Mouse (Mus musculus) erythroid progenitor cell, adult 5-6 weeks (primary cell): Measurements from ENCODE around the gene Crocc. TPM values are rescaled to one million over a fixed set of nuclear protein-coding genes. Genes with fewer than 3 reads are reported as not detected.

Experiments
- ATAC-seq: replicated peaks from 2 replicates; pipeline ENCODE4 v1.8.0; 2016; ENCODE audit warnings: moderate number of reproducible peaks, mild to moderate bottlenecking, moderate TSS enrichment, inconsistent platforms; ENCODE audit not compliant: poor library complexity, low FRiP score, severe bottlenecking
- total RNA-seq, 2 experiments: library from RNA; stranded (forward) in 1 of 2; stranded (reverse) in 1 of 2; fragments of 150-400 nt in 1 of 2; fragments of 186-747, 209-891 nt in 1 of 2; gene quantifications; 2 replicates each; pipeline versions ENCODE4 v1.2.3 to v1.2.4; 2015 to 2017; ENCODE audit warnings: low replicate concordance in 2 of 2

The Crocc gene
- total RNA-seq, 2 experiments from 2014 or later, result not detected

DNA sequence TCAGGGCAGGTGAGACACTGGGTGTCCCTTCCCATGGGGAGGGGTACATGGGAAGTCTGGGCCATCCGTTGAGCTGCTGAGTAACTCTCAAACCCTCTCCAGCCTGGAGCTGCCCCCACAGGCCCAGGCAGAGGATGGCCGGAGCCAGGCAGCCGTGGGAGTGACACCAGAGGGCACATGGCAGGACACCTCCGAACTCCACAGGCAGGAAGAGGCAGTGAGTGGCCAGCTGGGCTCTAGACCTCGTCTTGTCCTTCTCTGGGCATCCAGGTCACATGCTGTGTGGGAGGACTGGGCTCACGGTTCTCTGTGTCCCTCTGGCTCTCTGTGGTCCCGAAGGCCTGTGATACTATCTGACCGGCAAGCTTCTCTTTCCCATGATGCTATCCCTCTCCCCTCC is 66.5 kb downstream of the Crocc start:
- ATAC-seq, result no peak

DNA sequence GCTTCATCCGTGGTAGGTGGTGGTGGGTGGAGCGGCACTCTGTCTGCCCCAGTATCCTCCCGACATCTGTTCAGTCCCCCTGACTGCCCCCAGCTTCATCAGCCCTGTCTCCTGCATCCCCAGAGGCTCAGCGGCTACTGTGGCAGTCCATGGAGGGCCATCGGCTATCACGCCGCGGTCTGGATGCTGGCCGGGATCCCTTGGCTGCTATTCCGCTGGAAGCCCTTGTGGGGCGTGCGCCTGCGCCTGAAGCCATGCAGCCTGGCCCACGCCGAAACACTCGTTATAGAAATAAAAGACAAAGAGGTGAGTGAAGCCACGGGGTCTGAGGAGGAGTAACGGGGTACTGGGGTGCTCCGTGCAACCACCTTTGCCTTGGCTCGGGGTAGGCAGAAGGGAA is 68.1 kb downstream of the Crocc start:
- no peak for ATAC-seq

DNA sequence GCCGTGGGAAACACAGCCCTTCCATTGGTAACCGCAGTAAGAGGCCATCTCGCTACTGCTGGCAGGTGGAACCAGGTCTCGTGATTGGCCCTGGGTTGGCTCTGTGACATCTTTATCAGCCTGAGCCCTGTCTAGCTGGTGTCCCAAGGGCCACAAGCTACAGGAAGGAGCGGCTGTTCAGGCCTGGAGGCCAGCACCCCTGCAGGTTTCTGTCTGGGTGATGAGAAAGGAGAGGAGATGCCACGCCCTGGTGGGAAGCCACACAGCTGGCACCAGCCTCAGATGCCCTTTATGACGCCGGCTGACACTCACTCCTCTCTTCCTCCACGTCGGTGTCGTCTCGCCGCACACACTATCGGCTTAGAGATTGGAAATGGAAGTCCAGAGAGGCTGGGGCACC is 70.9 kb downstream of the Crocc start:
- no peak for ATAC-seq

DNA sequence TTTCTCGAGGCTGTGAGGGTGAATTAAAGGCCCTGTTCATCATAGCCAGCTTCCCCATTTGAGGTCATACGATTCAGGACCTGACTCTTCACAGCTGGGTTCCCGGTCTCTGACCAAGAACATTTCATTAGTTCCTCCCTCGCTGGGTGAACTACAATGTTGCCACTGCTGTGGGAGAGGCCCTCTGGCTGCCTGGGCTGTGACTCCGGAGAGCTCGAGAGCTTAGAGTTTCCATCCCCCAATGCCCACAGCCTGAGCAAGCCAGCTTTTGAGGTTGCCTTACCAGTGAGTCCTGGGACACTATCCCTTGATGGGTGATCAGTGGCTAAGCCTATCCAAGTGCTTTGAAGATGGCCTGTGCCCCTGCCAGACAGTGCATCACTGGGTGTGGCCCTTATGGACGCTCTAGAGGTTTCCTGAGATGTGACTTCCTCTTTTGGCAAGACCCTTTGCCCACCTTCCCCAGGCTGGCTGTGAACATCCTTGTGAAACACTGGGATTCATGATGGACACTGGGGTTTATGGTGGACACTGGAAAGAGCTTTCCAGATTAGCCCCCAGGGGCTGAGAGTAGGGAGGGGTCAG is 71.6 kb downstream of the Crocc start:
- ATAC-seq, result no peak

DNA sequence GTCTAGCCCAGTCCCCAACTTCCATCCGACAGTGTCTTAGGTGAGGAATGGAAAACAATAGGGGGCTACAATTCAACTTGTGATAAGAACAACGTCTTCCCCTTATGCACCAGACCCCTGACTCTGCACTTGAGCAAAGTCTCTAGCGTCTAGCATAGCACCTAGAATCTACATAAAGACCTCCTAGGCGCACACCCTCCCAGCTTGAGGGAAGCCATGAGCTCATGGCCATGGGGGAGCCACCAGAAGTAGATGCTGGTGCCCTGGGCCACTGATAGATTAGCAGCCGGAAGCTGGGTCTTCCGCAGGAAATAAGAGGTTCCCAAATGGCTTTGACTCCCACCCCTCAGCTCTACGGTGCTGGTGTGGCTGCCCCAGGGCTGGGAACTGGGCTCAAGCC is 72.9 kb downstream of the Crocc start:
- ATAC-seq, result no peak

DNA sequence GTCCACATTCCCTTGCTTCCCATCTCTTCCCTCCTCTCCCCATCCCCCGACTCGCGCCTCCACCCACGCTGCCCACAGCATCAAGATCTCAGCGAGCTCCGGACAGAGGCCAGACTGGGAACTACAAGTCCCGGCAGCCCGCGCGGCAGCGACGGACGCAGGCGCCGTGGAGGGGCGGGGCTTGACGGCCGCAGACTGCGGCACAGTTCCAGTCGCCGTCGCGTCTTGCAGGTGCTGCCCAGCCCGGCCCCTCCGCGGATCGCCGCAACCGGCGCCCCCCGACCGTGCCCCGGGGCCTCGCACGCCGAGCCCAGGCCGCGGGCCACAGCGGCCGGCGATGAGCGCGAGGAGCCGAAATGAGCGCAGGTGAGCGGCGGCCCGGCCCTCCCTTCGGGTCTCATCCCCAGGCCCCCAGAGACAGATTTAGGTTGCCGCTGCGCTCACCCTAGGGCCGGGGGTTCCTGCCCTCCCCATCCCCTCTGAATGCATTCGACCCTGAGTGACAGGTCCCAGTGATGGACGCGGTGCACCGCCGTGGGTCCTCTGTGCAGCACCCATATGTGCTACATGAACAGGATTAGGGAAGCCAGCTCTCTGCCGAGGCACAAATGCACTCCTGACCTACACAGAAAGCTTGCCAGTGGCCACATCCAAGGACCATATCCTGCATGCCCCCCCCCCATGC is 73.5 kb downstream of the Crocc start, which contains the start of gene Atp13a2:
Atp13a2 (plus strand) TSS at position 163 of the 685 bp plus-strand sequence.
- ATAC-seq, result peak; percentile 97

DNA sequence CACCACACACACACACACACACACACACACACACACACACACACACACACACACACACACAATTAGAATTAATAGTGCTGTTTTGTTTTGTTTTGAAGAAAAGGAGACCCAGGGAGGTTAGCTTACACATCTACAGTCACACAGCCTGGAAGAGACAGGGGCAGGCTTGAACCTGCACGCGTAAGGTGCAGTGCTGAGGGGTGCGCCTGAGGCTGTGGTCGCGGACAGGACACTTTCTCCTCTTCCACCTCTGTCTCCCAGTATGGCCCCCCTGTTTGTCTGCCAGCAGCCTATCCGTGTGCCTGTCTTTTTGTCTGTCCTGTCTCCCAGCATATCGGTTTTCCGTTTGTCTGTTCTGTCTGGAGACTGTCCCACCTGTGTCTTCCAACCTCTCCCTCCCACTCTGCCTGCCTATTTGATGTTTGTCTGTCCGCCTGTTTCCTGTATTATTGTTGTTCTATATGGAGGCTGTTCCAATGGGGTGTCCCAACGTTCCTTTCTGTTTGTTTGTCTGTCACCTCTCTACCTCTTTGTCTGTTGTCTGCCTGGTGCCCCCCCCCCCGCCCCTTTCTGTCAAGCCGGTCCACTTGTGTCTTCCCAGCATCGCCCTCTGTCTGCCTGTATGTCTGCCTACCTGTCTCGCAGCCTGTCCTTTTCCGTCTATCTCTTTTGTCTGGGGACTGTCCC is 74.2 kb downstream of the Crocc start:
- ATAC-seq, result no peak

DNA sequence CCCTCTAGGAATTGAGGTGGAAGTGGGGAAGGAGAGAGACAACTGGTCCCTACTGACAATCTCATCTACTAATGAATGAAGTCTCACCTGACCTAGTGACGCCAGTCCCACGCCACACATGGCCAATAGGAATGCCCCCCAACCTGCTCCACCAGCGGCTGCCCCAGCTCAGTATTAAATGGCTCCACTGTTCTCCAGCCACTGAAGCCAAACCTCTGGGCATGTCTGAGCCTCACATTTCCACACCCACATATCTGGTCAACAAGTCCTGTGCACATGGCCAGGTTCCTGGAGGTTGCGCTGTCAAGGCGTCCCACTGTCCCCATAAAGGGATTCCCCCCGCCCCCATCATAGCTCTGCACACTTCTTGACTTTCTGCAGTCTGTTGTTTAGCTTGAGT is 75.8 kb downstream of the Crocc start:
- ATAC-seq, result no peak

DNA sequence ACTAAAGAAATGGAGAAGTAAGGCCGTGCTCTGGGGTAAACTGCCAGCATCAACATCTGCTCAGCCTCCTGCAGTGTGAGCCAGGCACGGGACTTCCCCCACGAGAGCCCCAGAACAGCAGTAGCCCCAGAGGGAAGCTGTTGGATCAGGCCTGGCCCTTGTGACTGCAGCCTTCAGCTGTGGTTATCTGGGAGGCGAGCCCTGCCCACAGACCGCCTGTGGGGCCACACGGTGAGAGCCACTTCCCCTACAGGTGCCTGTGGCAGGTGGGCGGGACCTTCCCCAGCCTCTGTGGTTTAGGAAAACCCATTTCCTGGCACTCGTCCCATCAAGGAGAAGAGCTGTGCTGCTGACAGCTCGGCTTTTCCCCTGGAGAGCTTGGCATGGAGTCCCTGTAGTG is 76.9 kb downstream of the Crocc start:
- no peak for ATAC-seq

DNA sequence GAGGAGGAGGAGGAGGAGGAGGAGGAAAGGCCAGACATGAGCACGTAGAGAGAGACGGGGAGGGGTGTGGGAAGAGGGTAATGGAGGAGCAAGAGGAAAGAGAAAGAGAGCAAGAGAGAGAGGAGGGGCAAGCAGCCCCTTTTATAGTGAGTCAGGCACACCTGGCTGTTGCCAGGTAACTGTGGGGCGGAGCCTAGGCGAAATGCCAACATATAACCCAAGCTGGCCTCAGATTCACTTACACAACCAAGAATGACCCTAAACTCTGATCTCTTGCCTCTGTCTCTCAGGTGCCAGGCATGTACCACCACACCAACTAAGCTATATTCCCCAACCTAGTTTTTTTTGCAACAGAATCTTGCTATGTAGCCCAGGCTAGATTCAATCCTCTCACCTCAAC is 77.5 kb downstream of the Crocc start:
- no peak for ATAC-seq

DNA sequence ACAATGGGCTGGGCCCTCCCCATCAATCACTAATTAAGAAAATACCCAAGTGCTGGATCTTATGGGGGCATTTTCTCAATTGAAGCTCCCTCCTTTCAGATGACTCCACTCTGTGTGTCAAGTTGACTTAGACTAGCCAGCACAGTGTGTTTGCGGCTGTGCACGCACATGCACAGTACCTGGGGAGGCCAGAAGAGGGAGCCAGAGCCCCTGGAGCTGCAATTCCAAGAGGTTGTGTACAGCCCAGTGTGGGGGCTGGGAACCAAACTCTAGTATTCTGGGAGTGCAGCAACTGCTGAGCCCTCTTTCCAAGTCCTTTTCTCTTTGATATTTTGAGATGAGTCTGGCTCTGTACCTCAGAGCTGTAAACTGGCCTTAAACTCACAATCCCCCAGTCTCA is 78.7 kb downstream of the Crocc start:
- ATAC-seq, result no peak

DNA sequence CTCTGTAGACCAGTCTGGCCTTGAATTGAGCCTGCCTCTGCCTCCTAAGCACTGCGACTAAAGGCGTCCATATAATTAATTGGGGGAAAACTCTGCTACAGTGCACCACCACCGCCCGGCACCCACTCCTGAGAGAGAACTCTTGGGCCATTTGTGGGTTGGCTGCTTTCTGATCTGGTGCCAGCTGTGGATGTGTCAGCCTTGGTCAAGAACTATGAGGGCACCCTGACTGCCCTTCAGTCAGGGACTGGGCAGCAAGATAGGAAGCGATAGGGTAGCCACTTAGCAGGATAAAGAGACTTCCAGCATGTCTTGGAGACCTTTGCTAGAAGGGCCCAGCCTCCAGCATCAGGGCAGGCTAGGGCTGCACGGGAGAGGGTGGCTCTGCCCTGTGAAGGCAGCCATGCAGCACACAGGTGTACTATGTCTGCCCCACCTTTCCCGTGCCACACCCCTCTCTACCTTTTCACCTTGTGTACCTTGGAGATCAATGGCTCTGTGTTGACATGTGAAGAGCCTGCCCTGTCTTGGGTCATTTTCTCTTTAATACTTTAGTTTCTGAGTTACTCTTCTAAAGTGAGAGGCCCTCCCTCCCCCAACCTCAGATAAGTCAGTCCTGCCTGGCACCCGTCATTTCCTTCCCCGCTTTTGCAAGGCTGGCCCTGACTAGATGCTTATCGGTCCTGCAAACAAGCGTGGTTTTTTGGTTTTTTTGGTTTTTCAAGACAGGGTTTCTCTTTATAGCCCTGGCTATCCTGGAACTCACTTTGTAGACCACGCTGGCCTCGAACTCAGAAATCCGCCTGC is 82.3 kb downstream of the Crocc start:
- ATAC-seq, result no peak

DNA sequence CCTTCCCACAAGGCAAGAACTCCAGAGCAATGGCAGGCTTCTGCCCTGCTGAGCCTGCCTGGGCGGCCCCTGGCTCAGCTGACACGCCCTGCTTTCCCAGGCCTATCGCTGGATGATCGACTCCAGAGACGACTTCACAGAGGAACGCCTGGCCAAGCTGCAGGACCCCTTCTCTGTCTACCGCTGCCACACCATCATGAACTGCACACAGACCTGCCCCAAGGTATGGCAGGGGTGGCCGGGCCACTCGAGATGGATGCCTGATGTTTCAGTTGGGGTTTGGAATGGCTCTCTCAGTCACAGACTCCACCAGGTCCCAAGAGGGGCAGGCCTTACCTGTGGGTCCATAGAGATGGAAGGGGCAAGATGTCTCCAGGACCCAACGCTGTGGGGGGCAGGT is 83.1 kb downstream of the Crocc start:
- no peak for ATAC-seq

DNA sequence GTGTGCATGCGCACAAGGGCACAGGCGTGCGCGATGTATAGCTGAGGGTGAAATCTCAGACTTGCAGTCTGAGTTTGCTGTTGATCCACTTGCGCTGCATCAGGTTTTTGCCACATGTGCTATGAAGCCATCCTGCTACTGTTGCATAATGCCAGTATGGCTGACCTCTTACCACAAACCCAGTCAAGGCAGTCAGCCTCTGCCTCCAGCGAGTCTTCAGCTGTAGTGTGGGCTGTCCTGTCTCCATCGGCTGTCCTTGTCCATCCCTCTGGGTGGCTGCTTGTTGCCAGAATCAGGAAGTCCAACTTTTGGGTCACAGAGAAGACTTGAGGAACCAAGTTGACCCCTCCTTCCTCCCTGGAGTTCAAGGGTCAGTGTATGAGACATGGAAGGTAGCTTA is 85.0 kb downstream of the Crocc start:
- ATAC-seq, result no peak

DNA sequence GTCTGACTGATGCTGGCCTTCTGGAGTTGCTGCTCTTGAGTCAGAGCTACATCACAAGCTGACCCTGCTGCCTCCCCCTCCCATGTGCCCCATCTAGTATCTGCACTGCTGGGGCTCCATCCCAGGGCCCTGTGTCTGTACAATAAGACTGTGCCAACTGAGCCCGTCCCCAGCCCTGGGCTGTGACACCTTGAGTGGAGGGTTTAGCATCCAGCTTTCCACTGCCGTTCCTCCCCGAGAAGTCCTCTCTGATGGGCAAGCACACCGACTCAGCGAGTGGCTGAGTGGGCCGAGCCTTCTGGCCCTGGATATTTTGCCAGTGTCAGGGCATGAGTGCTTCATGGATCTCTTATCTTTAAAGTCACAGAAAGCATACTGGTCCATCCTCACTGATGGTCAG is 85.9 kb downstream of the Crocc start:
- ATAC-seq, result no peak

DNA sequence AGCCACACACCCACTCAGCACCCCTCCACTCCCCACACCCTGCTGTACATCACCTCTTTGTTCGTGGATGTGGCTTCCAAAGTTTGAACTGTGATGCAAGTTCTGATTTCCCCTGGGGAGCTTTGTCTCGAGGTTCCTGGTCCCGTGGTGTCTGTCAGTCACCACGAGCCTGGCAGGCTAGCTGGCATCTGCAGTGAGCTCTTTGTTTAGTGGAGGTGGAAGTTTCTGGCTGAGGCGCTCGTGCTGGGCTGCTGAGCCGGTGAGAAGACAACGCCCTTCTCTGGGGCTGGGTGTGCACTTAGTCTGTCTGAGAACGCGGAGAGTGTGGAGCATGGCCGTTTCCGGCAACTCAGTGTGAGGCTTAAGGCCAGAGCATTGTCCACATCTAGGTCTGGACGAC is 88.7 kb downstream of the Crocc start:
- no peak for ATAC-seq

DNA sequence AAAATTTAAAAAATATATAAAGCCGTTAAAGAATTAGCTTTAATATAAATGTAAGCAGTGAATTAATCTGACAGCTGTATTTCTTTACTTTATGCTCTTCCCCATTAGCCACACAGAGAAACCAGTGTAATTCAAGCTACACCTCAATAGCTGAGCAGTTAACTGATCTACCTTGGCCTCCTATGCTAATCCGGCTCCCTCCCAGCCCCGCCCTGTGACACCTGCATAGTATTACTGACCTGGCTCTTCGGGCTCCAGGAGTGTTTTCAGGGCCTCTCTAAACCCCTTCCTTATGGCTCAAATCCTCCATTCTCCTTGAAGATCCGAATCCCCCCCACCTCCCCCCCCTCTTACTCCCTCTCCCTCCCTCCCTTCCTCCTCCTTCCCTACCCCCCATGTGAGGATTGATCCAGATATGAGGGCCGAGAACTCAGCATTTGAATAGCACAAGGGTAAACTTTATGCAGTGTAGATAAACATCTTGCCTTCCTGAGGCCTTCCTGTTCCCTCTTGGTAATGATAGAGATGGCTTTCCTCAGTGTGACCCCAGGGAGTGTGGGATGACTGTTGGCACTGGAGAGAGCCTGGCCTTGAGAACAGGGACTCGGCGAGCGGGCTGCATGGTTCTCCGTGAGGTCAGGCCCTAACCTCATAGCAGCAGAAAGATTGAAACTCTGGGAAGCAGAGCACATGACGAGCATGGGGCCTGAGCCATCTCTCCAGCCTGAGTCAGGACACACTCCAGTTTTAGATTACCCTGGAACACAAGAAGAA is 92.8 kb downstream of the Crocc start:
- no peak for ATAC-seq
